Mouse (Mus musculus): Measurements from ENCODE around the gene Slx1b.
"Not testable (repeated sequence)": the region's sequence is repeated elsewhere in the genome, so short reads cannot be mapped to it uniquely, and the experiment has no call there.

Gene Slx1b

DNA sequence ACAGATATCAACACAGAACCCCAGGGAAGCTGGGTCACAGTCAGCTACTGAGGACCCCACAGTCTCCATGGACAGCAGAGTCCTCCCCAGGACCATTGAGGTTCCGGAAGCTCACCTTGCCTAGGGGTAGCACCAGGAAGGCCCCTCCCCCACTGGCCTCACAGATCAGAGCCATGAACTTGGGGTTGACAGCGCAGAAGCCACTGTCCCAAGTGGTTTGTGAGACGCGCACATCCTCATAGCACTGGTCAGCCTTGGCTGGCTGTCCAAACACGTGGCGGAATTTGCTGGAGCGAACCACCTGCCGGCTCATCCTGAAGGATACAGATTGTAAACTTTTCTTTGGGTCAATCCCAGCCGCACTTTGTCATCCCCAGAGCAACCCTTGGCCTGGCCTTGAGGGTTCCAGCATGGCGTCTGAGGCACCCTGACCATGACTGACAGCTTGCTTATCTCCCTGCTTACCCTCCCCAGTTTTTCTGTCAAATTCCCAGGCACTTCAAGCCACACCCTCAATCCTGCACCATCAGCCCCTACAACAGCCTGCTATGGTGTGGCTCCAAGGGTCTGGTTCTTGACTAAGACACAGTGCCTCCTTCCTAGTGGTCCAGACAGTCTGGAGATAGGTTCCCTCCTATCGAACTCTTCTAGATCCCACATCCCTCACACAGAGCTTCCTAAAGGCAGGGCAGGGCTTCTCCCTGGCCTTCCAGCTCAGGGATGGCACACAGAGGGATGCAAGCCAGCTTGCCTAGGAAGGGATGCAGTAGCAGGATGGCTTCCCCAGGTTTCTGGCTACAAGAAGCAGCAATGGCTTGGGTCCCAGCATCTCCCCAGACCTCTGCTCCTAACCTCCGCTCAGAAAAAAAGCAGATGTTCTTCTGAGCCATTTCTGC is 7.5 kb upstream of the Slx1b start:
- DNase-seq (ENCODE audit: low read depth) = no peak

- DNase-seq (ENCODE audit: low read depth) = no peak
Measured at GRCm38 (mm10) chr7:126702358-126702757, 6.8 kb upstream of the Slx1b start.

DNA sequence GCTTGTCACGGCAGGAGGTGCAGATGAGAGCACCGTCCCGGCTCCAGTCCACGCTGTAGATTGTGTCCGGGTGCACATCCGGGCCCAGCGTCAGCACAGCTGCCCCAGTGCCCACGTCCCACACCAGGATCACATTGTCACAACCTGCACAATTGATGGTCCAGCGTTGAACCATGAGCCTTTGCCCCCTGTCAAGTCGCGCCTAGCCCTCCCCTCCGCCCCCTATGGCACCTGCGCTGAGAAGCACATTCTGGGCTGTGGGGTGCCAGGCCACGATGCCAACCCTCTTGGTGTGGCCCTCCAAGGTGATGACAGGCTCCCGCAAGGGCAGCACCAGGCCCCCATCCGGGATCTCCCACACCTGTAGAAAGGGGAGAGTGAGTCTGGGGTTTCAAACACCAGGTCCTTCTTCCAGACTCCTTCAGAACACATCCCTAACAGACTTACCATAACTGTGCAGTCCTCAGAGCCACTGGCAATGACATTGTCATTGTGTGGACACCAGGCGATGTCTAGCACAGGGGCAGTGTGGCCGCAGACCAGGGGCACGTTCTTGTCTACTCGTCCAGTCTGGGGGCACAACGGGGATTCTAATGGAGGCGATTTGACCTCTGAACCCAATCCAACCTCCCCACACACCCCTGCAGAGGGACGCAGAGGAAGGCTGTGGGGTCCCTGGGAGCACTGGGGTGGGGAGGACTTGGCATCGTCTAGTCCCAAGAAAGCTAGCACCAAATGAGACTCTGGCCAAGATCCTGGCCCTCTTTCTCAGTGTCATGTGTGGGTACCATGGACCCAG is 6.2 kb upstream of the Slx1b start:
- DNase-seq (ENCODE audit: low read depth) = no peak

DNA sequence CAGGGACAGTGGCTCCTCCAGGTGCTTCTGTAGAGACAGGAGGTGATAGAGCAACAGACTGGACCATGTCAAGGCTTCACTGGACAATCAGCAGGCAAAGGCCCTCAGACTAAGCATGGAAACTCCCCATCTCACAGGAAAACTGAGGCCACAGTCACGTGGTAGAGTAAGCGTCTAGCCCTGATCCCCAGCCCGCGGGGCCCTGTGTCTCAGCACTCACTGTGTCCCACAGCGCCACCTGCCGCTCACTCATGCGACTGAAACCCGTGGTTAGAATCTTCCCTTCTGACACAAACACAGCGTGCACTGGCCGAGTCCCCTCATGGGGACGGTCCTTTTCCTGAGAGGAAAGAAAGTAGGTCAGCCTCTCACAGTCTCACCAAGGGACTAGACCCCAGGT is 5.5 kb upstream of the Slx1b start:
- DNase-seq (ENCODE audit: low read depth) = peak; percentile 83

DNA sequence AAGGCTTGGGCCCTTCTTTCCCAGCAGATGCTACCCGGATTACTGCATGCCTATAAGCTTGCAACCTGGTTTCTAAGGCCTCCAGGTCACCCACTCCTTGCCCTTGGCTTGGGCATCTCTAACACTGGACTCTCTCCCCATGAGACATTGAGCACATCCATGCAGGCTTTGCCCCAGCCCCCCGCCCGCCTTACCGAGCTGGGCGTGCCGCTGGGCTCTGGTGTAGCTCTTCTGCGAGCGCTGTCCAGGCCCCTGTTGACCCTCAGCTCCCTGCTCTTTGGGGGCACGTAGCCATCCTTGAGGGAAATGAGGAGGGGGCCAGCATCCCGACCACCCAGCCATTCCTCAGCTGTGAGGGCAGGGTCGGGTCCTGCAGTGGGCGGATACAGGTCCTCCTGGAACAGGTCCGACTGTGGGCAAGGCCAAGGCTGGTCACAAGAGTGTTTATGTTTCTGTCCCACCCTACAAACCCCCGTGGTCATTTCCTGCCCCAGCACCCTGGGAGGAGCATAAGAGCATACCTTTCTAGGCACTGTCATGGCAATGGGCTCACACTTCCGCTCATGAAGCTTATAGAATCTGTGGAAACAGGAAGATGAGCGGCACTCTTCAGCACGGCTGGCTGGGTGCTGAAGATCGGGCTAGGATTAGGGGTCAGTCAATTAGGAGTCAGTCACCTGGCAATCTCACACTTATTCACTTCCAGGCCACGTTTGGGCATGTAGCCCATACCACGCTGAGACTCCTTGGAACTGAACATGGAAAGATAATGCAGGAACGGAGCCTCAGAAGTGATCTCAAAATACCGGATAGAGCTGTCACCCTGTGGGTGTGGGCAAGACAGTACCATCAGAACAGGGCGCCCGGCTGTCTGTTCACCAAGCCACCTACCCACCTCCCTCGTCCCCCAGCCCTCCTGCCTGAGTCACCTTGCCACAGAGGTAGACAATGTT is 4.8 kb upstream of the Slx1b start:
- no peak for DNase-seq (ENCODE audit: low read depth)

- DNase-seq (ENCODE audit: low read depth) = no peak
Measured at GRCm38 (mm10) chr7:126697838-126698237, 2.3 kb upstream of the Slx1b start.

GRCm38 (mm10) chr7:126696886-126697285 is 1.3 kb upstream of the Slx1b start:
- no peak for DNase-seq (ENCODE audit: low read depth)

DNA sequence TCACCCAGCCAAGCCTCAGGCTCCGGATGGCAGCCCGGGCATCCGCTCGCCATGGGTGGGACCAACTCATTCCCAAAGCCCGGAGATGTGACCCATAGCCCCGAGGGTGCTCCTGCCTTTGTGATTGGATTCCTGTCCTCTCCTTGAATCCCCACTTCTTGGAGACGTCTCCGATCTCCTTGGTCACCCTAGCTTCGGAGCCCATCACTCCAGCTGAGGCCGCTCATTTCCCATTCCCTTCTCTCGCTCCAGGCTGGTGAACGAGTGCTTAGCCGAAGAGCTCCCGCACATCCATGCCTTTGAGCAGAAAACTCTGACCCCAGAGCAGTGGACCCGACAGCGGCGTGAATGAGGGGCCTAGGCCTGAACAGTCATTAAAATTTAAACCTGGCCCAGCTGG is 719 bp upstream of the Slx1b start:
- no peak for DNase-seq (ENCODE audit: low read depth)

DNA sequence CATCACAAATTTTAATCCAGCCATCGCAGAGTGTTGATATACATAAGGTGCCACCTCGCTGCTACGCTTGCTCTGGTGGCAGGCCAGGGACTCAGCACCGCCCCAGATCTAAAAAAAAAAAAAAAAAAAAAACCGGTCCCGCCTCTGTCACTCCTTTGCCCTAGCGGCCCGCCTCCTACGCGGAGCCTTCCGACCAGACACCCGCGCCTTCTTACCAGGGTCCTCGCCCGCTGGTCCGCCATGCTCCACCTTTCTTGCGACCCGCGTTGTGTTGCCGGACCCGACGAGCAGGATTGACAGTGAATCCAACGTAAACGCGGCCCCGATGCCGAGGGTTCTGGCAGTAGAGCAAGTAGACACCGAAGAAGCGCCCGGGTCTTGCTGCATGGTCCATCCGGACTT is 373 bp downstream of the Slx1b start, which contains the start of gene Bola2:
Bola2 (plus strand) TSS at position 192 of the 402 bp plus-strand sequence.
- peak; percentile 56 for DNase-seq (ENCODE audit: low read depth)

DNA sequence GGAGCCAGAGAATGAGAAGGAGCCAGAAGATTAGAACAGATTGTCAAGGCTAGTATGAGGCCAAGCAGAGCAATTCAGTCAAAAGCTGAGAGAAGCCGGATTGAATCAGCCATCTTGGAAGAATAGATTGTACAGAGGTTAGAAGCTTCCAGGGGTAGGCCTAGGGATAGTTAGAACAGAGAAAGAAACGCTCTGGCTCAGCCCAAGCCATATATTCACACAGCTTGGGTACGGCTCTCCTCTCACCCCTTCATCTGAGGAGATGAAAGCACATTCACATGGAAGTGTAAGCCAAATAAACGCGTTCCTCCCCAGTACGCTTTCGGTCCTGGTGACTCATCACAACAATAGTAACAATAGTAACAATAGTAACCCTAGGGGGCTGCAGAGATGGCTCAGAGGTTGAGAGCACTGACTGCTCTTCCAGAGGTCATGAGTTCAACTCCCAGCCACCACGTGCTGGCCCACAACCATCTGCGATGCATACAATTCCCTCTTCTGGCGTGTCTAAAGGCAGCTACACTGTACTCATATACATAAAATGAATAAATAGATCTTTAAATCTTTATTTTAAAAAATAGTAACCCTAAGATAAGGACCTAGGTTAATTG is 1.0 kb downstream of the Slx1b start:
- DNase-seq (ENCODE audit: low read depth) = peak; percentile 24

DNA sequence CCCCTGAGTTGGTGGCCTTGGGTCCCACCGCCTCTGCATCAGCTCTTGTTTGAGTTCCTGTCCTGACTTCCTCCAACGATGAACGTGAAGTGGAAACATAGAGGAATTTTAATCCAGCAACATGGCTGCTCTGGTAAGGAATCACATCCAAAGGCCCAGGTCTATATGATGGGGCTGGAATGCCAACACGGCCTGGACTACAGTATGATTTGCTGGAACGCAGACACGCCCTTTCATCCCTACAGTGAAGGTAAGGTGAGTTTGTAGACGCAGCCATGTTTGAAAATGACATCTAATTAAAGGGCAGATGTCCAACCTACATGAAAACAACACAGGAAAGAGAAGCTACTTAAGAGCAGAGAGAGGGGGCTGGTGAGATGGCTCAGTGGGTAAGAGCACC is 1.8 kb downstream of the Slx1b start:
- DNase-seq (ENCODE audit: low read depth) = no peak

GRCm38 (mm10) chr7:126693256-126693655 is 2.3 kb downstream of the Slx1b start:
- peak; percentile 90 for DNase-seq (ENCODE audit: low read depth)

- no peak for DNase-seq (ENCODE audit: low read depth)
Measured at GRCm38 (mm10) chr7:126692426-126692825, 3.2 kb downstream of the Slx1b start.

- DNase-seq (ENCODE audit: low read depth) = no peak
Measured at GRCm38 (mm10) chr7:126691676-126692075, 3.9 kb downstream of the Slx1b start.

DNA sequence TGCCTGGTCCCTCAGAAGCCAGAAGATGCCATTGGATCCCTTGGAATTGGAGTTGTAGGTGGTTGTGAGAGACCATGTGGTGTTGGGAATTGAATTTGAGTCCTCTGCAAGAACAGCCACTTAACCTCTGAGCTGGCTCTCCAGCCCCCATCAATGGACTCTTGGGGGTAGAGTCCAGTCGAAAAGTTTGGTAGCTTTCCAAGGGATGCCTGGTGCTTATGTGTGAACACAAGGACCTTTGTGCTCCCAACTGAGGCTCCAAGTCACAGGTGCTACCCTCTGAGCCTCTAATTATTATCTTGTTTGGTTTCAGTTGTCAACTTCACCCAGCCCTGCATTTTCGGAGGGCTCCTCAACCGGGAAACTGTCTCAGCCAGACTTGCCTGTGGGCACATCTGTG is 4.8 kb downstream of the Slx1b start:
- DNase-seq (ENCODE audit: low read depth) = no peak

DNA sequence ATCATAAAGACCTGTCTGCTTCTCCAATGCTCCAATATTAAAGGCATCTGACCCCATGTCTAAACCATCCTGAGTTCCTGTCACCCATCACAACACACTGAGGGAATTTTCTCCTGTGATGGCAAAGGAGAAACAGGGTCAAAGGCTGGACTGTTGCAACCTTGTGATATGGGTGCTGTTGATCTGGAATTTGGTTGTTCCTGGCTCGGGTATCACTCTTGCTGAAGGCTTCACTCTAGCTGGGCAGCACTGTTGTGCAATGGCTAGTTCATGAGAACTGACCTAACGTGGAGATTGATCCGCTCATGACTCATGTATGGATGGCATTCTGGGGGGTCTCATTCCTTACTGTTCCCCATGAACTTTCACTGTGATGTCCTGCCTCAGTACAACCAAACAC is 6.6 kb downstream of the Slx1b start:
- DNase-seq (ENCODE audit: low read depth) = peak; percentile 15

- DNase-seq (ENCODE audit: low read depth) = not testable (repeated sequence)
Measured at GRCm38 (mm10) chr7:126688156-126688555, 7.4 kb downstream of the Slx1b start.

DNA sequence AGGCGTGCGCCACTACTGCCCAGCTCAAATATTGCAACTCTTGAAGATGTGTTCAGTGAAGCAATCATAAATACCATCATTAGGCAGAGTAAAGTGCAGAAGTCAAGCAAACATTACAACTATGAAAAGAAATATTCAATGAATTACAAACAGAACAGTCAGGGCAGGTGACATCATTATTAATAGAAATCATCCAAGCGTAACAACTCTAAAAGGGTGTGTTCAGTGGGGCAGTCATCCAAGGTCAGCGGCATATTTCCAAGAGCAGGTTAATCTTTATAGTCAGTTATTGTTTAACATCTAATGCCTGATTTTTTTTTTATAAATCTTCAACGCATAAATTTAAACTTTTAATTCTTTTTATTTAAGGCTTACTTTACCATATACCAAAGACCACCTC is 14.4 kb downstream of the Slx1b start:
- no peak for DNase-seq (ENCODE audit: low read depth)

GRCm38 (mm10) chr7:126679683-126680082 is 15.9 kb downstream of the Slx1b start:
- no peak for DNase-seq (ENCODE audit: low read depth)

DNA sequence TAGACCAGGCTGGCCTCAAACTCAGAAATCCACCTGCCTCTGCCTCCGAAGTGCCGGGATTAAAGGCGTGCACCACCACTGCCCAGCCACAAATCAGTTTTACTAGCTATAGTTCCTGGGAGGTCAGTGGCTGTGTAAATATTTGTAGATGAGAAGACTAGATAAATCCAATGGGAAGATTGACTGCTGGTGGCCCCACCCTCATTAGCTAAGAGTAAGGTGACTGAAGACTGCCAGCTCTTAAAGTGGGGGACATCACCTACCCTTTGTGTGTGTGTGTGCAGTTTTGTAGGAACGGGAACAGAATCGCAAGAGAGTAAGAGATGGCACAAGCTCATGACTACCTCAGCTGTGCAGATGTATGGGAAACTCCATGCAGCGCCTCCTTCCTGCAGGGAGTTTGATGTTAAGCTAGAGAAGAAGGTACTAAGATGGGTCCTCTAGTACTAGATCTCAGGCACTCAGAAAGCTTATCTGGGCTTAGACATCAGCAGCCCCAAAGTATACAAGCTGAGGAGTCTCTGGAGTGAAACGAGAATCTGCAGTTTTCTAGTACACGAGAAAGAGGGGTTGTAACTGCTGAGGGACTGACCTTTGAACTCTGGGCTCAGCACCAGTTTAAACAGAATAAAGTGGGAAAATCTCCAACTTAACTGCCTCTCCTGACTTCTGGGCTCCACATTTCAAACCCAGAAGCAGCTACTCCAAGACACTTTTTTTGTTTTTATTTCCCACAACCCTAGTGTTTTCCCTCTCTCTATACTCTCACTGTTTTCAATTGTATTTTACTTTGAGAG is 16.8 kb downstream of the Slx1b start:
- no peak for DNase-seq (ENCODE audit: low read depth)

Data from NIH3T3 (cell line).